Mouse (Mus musculus): ENCODE data around the gene Olfm1. TPM values are rescaled to one million over a fixed set of nuclear protein-coding genes. Genes with fewer than 3 reads are reported as not detected.

The Olfm1 gene
- total RNA-seq, 2 experiments from 2014 or later: 1,516 to 1,769 TPM

DNA sequence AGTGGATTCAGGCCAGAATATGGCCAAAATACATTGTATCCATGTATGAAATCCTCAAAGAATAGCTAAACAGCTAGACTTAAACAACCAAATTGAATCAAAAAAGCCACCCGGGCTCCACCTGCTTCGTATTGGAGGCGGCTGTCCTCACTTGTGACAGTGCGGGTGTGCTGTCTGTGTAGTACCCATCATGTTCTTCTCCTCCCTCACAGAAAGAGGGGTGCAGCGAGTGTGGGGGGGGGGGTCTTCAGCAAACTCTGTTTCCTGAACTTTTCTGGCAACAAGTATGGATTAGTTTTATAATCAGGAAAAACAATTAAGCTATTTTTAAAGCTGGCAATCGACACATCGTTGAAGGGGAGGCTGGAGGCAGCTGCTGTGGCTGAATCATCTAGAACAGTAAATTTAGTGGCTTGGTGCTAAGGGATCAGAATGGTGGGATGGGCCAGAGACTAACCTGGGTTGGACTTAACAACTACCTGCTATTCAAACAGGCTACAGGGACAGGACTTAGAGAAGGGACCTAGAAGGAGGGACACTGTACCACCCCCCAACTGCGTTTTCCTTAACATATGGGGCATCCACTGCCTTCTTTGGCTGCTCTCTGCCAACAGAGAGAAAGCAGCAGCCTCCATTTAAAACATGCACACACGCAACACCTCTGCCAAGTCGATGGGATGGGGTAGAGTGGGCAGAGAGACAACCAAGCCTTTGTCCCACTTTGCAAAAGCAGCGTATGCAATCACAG lies 79.6 kb downstream of the Olfm1 start:
- peak; percentile 79 to 83 for DNase-seq (ENCODE audit: low spot score in 2 of 2)
- intact Hi-C loops (cut with DNase I): no loop called here

DNA sequence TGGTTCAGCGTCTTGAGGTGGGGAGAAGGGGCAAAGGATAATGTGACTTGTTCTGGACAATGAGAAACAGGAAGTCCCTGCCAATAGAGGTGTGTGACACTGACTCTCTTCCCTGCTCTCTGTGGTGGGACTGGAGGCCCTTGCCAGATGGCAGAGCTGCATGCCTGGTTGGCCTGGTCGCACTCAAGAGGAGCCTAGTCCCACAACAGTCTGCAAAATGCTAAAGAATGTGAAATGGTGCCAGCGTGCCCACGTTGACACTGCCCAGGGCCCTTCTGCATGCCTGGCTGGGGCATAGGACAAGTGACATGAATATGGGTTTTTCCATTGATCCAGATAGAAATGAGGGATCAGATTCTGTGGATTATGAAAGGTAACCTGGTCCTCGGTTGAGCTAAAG lies 81.2 kb downstream of the Olfm1 start:
- no peak for DNase-seq (ENCODE audit: low spot score in 2 of 2)
- intact Hi-C loops (cut with DNase I): no loop called here

DNA sequence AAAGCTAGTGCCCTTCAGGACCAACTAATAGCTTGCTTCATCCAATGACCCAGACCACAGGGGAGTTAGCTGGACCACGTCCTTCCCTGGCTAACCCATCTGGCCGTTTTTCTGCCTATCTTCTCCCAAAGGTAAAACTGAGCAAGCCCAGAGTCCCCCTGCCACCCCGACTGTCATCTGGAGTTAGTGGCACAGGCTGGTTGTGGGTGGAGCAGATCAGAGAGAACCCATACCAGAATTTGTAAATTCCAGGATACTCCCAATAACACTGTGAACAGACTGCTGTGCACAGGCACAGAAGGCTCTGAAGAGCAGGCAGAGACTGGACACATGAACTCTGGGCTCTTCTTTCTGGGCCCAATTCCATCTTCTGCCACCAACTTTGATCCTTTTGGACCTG lies 82.6 kb downstream of the Olfm1 start:
- intact Hi-C loops (cut with DNase I): no loop called here
- no peak for DNase-seq (ENCODE audit: low spot score in 2 of 2)

DNA sequence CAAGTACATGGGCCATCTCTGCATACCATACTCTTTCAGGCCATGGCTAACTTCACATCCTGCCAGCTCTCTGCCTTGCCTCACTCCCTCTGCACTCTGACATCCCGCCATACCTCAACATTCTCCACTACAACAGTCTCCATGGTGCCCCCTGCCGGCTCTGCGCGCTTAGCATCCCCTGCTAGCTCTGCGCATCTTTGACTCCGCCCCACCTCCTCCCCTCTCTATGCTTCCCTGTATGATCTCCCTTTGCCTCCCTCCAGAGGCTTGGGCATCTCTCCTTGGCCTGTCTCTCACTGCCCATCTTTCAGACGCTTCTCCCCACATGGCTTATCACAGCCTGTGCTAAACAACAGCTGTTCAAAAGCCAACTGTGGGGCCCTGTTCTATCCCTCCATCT lies 85.4 kb downstream of the Olfm1 start:
- intact Hi-C loops (cut with DNase I): no loop called here
- peak; percentile 52 to 56 for DNase-seq (ENCODE audit: low spot score in 2 of 2)

DNA sequence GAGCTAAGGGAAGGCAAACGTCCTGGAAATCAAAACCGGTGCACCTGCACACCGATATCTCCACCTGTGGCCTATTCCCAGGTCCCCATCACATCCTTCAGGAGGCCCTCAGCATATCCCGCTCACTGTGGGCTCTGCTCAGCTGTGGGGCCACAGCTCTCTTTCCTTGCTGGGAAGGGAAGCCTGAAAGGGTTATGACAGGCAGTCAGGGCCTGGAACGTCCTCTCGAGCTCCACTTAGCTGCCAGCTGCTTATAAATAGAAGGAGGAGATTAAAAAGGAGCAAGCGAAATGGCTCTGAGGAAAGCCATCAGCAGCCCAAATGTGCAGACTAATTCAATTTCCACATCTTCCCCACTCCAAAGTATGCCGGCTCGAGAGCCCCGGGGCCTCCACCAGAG lies 86.1 kb downstream of the Olfm1 start:
- intact Hi-C loops (cut with DNase I): no loop called here
- DNase-seq (ENCODE audit: low spot score in 2 of 2): no peak

Other genes starting within 250 kb of the Olfm1 start
- gene Fcnb, start 108.1 kb upstream of the Olfm1 start, total RNA-seq (2021): not detected